Mouse (Mus musculus) right cerebral cortex, postnatal 25 days (tissue): Measurements from ENCODE around the gene Spg11.
"Not testable (repeated sequence)": the region's sequence is repeated elsewhere in the genome, so short reads cannot be mapped to it uniquely, and the experiment has no call there.

Source experiments
- DNase-seq: peaks from one replicate; pipeline ENCODE4 v3.0.0; 2022

The Spg11 gene

GRCm38 (mm10) chr2:122143111-122143510 lies 24.9 kb upstream of the Spg11 start:
- no peak for DNase-seq

- no peak for DNase-seq
These were observed 23.3 kb upstream of the Spg11 start for GRCm38 (mm10) chr2:122141332-122141967.

GRCm38 (mm10) chr2:122140815-122141214 lies 22.6 kb upstream of the Spg11 start:
- DNase-seq: no peak

GRCm38 (mm10) chr2:122137839-122138465 lies 19.8 kb upstream of the Spg11 start:
- no peak for DNase-seq

GRCm38 (mm10) chr2:122132618-122133017 lies 14.4 kb upstream of the Spg11 start:
- DNase-seq: no peak

- no peak for DNase-seq
These were observed 13.9 kb upstream of the Spg11 start for GRCm38 (mm10) chr2:122132078-122132477.

GRCm38 (mm10) chr2:122127635-122128034 lies 9.4 kb upstream of the Spg11 start:
- no peak for DNase-seq

- DNase-seq: no peak
These were observed 8.7 kb upstream of the Spg11 start for GRCm38 (mm10) chr2:122126765-122127347.

- no peak for DNase-seq
These were observed 7.7 kb upstream of the Spg11 start for GRCm38 (mm10) chr2:122125680-122126572.

- no peak for DNase-seq
These were observed 1.3 kb downstream of the Spg11 start for GRCm38 (mm10) chr2:122116888-122117287.

GRCm38 (mm10) chr2:122109714-122110113 lies 8.5 kb downstream of the Spg11 start:
- DNase-seq: no peak

GRCm38 (mm10) chr2:122108101-122108500 lies 10.1 kb downstream of the Spg11 start:
- DNase-seq: no peak

GRCm38 (mm10) chr2:122102070-122102469 lies 16.1 kb downstream of the Spg11 start:
- DNase-seq: no peak

GRCm38 (mm10) chr2:122097686-122098085 lies 20.5 kb downstream of the Spg11 start:
- not testable (repeated sequence) for DNase-seq

- no peak for DNase-seq
These were observed 24.3 kb downstream of the Spg11 start for GRCm38 (mm10) chr2:122093844-122094243.

GRCm38 (mm10) chr2:122086446-122086845 lies 31.7 kb downstream of the Spg11 start:
- DNase-seq: no peak

- no peak for DNase-seq
These were observed 36.3 kb downstream of the Spg11 start for GRCm38 (mm10) chr2:122081728-122082456.

- no peak for DNase-seq
These were observed 48.3 kb downstream of the Spg11 start for GRCm38 (mm10) chr2:122069922-122070321.

GRCm38 (mm10) chr2:122069144-122069912 lies 48.9 kb downstream of the Spg11 start:
- DNase-seq: no peak

GRCm38 (mm10) chr2:122066241-122066640 lies 51.9 kb downstream of the Spg11 start:
- no peak for DNase-seq

GRCm38 (mm10) chr2:122065200-122065969 lies 52.8 kb downstream of the Spg11 start:
- DNase-seq: no peak
